Mouse (Mus musculus) thymus, adult 2 months (tissue): ENCODE data around the gene Tpra1. TPM values are rescaled to one million over a fixed set of nuclear protein-coding genes. Genes with fewer than 3 reads are reported as not detected.

ENCODE experiments used
- DNase-seq: peaks from one replicate; pipeline ENCODE4 v3.0.0; 2021
- H3K27ac ChIP-seq: fragments of 200-500 bp; 2 replicates; pipeline ENCODE4 v1.5.1; 2012; ENCODE audit warnings: low read length, control low read depth; ENCODE audit not compliant: control insufficient read depth, insufficient read depth
- H3K27me3 ChIP-seq: fragments of 200-500 bp; 2 replicates; pipeline ENCODE4 v1.6.1; 2012; ENCODE audit warnings: mild to moderate bottlenecking, low read length, moderate library complexity, mixed read lengths; ENCODE audit not compliant: control insufficient read depth, insufficient read depth
- H3K36me3 ChIP-seq: fragments of 200-500 bp; 2 replicates; pipeline ENCODE4 v1.6.1; 2012; ENCODE audit warnings: mild to moderate bottlenecking, low read length, moderate library complexity; ENCODE audit not compliant: control insufficient read depth, insufficient read depth
- H3K4me1 ChIP-seq: fragments of 200-500 bp; replicated peaks from 2 replicates; pipeline ENCODE4 v1.6.1; 2012; ENCODE audit warnings: low read length; ENCODE audit not compliant: control insufficient read depth, insufficient read depth
- H3K4me3 ChIP-seq: fragments of 200-500 bp; 2 replicates; pipeline ENCODE4 v1.5.1; 2012; ENCODE audit warnings: mild to moderate bottlenecking, low read length, control low read depth, moderate library complexity; ENCODE audit not compliant: control insufficient read depth, insufficient read depth
- CTCF ChIP-seq: fragments of 200-500 bp; IDR thresholded peaks from 2 replicates; pipeline ENCODE4 v1.5.1; 2012; ENCODE audit warnings: mild to moderate bottlenecking, control low read depth, low read length, moderate library complexity, borderline replicate concordance; ENCODE audit not compliant: control insufficient read depth, poor library complexity, insufficient read depth; ENCODE audit errors: extremely low read depth
- POLR2A ChIP-seq: fragments of 200-500 bp; IDR thresholded peaks from 2 replicates; pipeline ENCODE4 v1.6.1; 2012; ENCODE audit warnings: mild to moderate bottlenecking, low read length, control low read depth, moderate library complexity; ENCODE audit not compliant: control insufficient read depth, poor library complexity, insufficient read depth; ENCODE audit errors: extremely low read depth
- WGBS: fragments of 180-500 bp; shearing (Covaris S2); methylation state at CpG from one replicate; pipeline ENCODE4 v1.1.7; 2018; 5-methylcytosine and 5-hydroxymethylcytosine counted together
- polyA plus RNA-seq: library from polyadenylated mRNA; depleted of rRNA; stranded (reverse); fragments of >200 nt; gene quantifications from 2 replicates; pipeline ENCODE4 v1.2.3, GENCODE M21; 2012; rRNA removed

The Tpra1 gene
- polyA plus RNA-seq = 300 and 366 TPM in 2 replicates

DNA sequence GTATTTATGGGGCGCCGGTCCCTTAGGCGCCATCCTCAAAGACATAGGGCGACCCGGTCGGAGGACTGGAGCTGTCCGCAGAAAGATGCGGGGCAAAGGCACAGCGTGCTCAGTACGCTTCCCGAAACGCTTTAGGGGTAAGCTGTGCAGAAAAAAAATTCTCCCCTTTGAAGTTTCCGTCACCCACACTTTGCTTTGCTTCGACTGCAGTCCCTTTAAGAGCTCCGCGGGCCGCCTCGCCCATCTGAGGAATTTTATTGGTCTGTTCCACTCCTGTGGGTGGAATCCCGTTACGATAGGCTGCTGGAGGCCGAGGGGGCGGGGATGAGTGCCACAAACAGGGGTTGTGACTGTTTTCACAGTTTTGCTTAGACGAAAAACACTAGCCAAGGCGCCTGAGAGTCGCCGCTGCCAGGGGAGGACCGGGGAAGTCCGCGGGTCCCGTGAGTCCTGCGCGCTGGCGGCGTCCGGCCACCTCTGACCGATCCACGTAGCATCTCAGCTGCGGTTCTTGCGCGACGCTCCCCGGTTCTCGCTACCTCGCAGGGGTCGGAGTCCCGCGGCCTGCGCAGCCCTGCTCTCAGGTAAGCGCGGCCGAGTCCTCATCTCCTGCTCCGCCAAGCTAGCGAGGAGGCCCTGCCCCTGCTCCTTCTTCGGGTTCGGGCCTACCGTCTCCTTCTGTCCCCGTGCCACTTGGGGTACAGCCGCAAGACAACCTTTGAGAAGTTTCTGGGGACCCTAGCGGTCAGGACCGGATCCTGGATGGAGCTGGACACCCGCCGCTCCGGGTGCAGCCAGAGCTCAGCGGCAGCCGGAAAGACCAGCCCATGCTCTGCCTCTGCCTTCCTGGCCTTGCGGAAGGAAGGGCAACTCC lies at the start of gene Tpra1:
TSS of gene Tpra1 (plus strand) at position 305 of the 874 bp plus-strand sequence.
- DNase-seq = peak; percentile 93
- H3K4me3 ChIP-seq = peak within 1 kb of the TSS; percentile 92
- H3K4me1 ChIP-seq = peaks cover 43% of the 10 kb centered on the region
- H3K27ac ChIP-seq = peak within 1 kb of the TSS; percentile 75
- TF ChIP-seq POLR2A (0 out of 2 replicates have a peak, but pooled peaks have one; percentile 15), CTCF (peak; percentile 47; the same call in 1 of the 2 replicates)
- WGBS = under 1% methylated on average over 66 of the region's 66 CpGs
- no peaks in the 10 kb centered on the region for H3K27me3 ChIP-seq
- no peaks in the 10 kb centered on the region for H3K36me3 ChIP-seq

DNA sequence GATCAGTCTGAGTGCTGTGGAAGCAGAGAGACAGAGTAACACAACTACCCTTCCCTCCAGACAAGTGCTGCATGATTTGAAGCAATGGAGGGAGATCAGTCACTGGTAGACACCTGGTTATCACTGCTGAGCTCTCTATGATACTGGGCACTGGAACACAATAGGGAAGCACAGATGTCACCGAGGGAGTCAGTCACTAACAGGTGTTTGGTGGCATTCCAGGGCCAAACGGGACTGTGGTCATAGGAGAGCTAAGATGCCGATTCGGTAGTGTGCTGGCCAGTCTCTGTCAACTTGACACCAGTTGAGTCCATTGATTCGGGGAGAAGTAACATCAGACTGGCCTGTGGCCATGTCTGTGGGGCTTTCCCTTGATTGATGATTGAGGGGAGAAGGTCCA lies 47.5 kb upstream of the Tpra1 start:
- Histone ChIP-seq H3K4me1 (no peaks in the 10 kb centered on the region), H3K36me3 (no peaks in the 10 kb centered on the region), H3K4me3 (no peak overlapping the region), H3K27ac (no peak overlapping the region), H3K27me3 (no peaks in the 10 kb centered on the region)
- WGBS = 82% methylated on average over 5 of the region's 5 CpGs
- no peak for TF ChIP-seq CTCF
- no peak for TF ChIP-seq POLR2A
- no peak for DNase-seq

DNA sequence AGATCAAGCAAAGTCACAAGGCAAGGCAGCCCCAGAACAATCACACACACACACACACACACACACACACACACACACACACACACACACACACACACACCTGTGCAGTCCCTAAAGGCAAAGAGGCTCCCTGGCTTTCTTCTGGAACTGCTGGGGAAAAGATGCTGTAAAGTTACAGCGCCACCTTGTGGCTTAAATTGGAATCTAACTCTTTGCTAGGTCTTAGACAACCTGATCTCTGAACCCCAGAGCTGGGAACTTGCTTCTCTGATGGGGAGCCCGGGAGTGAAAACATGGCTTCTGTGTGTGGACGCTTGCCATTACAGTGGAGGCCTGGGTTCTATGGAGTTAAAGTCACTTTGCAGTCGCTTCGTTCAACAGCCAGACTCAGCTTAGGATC lies 46.4 kb upstream of the Tpra1 start:
- no peaks in the 10 kb centered on the region for H3K4me1 ChIP-seq
- WGBS = 28% methylated on average over 5 of the region's 5 CpGs
- peak; percentile 68 for DNase-seq

DNA sequence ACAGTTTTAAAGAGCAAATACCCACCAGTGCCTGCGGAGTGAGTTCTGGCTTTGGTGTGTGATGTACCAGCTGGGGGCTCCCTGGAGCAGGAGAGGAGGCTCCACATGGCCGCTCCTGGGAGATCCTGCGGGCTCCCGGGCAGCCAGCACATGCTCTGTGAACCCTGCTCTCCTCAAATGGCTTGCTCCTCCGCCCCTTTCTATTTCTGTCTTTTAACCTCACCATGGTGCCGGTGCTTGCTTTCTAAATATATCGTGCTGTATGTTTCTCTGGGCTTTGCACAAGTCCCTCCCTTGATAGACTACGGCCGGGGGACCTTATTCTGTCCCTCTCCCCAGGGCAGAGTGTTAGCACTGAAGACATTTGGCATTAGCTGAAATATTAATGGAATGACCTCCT lies 44.8 kb upstream of the Tpra1 start:
- DNase-seq = no peak
- no peaks in the 10 kb centered on the region for H3K27me3 ChIP-seq
- H3K27ac ChIP-seq = no peak overlapping the region
- 28% methylated on average over 9 of the region's 9 CpGs for whole genome bisulfite sequencing
- H3K4me3 ChIP-seq = no peak overlapping the region
- no peaks in the 10 kb centered on the region for H3K4me1 ChIP-seq
- no peak for TF ChIP-seq POLR2A
- no peak for TF ChIP-seq CTCF
- no peaks in the 10 kb centered on the region for H3K36me3 ChIP-seq

More for the DNA sequence above, 46.4 kb upstream of the Tpra1 start:
- TF ChIP-seq CTCF (no peak), POLR2A (no peak)
- H3K27ac ChIP-seq = no peak overlapping the region
- no peaks in the 10 kb centered on the region for H3K36me3 ChIP-seq
- no peaks in the 10 kb centered on the region for H3K27me3 ChIP-seq
- no peak overlapping the region for H3K4me3 ChIP-seq

DNA sequence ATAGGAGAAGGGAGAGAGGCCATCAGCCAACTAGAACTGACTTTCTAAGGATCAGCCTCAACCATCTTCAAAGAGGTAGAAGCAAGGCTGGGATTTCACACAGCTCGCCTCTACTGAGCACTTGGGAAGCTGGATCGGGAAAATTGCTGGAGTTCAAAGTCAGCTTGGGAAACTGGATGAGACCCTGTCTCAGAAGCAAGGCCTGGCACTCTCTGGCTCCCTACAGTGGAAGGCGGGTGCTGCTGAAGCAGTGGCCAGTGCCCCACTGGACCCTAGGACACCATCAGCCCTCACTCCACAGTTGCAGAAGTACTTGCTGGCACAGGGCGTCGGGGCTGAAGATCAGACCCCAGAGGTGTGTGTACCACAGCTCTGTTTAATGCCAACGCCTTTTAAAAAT lies 44.2 kb upstream of the Tpra1 start:
- Histone ChIP-seq H3K4me1 (no peaks in the 10 kb centered on the region), H3K4me3 (no peak overlapping the region), H3K27me3 (no peaks in the 10 kb centered on the region), H3K27ac (no peak overlapping the region), H3K36me3 (no peaks in the 10 kb centered on the region)
- 93% methylated on average over 6 of the region's 6 CpGs for WGBS
- DNase-seq = no peak
- TF ChIP-seq CTCF (no peak), POLR2A (no peak)

DNA sequence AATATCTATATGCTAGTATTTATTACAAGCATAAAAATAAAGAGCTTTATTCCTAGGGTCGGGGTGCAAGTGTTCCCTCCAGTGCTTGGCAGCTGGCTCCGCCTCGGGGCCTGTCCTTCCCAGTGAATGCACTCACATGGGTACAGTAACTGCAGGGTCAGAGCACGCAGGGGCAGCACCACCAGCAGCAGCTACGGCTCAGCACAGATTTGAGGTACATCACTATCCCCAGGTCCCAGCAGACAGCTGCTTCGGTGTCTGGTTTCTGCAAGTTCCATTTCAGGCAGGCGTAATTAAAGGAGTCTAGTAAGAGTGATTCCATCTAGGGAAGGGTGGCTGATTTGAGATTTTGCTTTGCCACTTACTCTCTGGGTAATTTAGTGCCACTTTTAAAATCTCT lies 43.7 kb upstream of the Tpra1 start:
- Histone ChIP-seq H3K27ac (no peak overlapping the region), H3K27me3 (no peaks in the 10 kb centered on the region), H3K36me3 (no peaks in the 10 kb centered on the region), H3K4me1 (no peaks in the 10 kb centered on the region), H3K4me3 (no peak overlapping the region)
- DNase-seq = no peak
- TF ChIP-seq POLR2A = no peak
- TF ChIP-seq CTCF = no peak
- 89% methylated on average over 7 of the region's 7 CpGs for WGBS

DNA sequence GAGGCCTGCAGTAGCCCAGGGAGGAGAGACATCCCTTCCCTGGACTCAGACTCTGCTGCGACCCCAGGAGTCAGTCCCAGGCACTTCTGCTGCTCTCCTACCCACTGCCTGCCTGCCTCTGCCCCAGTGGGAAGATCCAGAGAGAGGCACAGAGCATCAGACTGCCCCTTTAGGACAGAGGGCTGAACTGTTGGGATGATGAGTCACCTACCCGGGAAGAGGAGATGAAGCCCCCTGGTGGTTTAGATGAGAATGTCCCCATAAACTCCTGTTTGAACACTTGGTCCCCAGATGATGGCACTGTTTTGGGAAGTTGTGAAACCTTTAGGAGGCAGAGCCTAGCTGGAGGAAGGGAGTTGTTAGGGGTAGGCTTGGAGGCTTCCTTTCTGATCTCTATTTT lies 41.1 kb upstream of the Tpra1 start:
- H3K4me1 ChIP-seq = no peaks in the 10 kb centered on the region
- no peak overlapping the region for H3K4me3 ChIP-seq
- WGBS = 30% methylated on average over 2 of the region's 2 CpGs
- TF ChIP-seq POLR2A = no peak
- TF ChIP-seq CTCF = 0 out of 2 replicates have a peak, but pooled peaks have one; percentile 34
- DNase-seq = peak; percentile 43
- no peaks in the 10 kb centered on the region for H3K27me3 ChIP-seq
- H3K36me3 ChIP-seq = no peaks in the 10 kb centered on the region
- H3K27ac ChIP-seq = no peak overlapping the region
